Mouse (Mus musculus): ENCODE results near the gene Gprasp1. TPM values are rescaled to one million over a fixed set of nuclear protein-coding genes. Genes with fewer than 3 reads are reported as not detected.
"Not testable (repeated sequence)": the region's sequence is repeated elsewhere in the genome, so short reads cannot be mapped to it uniquely, and the experiment has no call there.

Gene Gprasp1
- polyA plus RNA-seq, 1 experiment from 2014 or later, result 34.7 TPM

GRCm38 (mm10) chrX:135745376-135745775, 2.8 kb downstream of the Gprasp1 start:
- 75% methylated on average over 3 of the region's 3 CpGs for WGBS (ENCODE audit: insufficient replicate concordance)
- not testable (repeated sequence) for H3K4me1 ChIP-seq (ENCODE audit: control insufficient read depth, insufficient read depth, low read length); H3K9me3 ChIP-seq (replicated peaks; ENCODE audit: control insufficient read depth, low read length); H3K9ac ChIP-seq (ENCODE audit: low read depth, low read length); H3K27ac ChIP-seq (ENCODE audit: low read depth, low read length); H3K27me3 ChIP-seq (ENCODE audit: control insufficient read depth, insufficient read depth, low read length); H3K4me3 ChIP-seq (ENCODE audit: low read depth, low read length); H3K4me2 ChIP-seq; ATAC-seq (replicated peaks; ENCODE audit: insufficient number of reproducible peaks, low FRiP score, low TSS enrichment); H3K36me3 ChIP-seq (ENCODE audit: control insufficient read depth, insufficient read depth, low read length)

GRCm38 (mm10) chrX:135752832-135753231, 10.3 kb downstream of the Gprasp1 start:
- Histone ChIP-seq H3K4me2 (no peak overlapping the region), H3K4me3 (ENCODE audit: low read depth, low read length) (no peak overlapping the region), H3K27me3 (ENCODE audit: control insufficient read depth, insufficient read depth, low read length) (no peaks in the 10 kb centered on the region), H3K9ac (ENCODE audit: low read depth, low read length) (no peak overlapping the region), H3K9me3 (replicated peaks; ENCODE audit: control insufficient read depth, low read length) (no peaks in the 10 kb centered on the region), H3K36me3 (ENCODE audit: control insufficient read depth, insufficient read depth, low read length) (no peaks in the 10 kb centered on the region), H3K27ac (ENCODE audit: low read depth, low read length) (no peak overlapping the region), H3K4me1 (ENCODE audit: control insufficient read depth, insufficient read depth, low read length) (no peaks in the 10 kb centered on the region)
- WGBS (ENCODE audit: insufficient replicate concordance), result 3% methylated on average over 2 of the region's 2 CpGs
- ATAC-seq (replicated peaks; ENCODE audit: insufficient number of reproducible peaks, low FRiP score, low TSS enrichment), result no peak

DNA sequence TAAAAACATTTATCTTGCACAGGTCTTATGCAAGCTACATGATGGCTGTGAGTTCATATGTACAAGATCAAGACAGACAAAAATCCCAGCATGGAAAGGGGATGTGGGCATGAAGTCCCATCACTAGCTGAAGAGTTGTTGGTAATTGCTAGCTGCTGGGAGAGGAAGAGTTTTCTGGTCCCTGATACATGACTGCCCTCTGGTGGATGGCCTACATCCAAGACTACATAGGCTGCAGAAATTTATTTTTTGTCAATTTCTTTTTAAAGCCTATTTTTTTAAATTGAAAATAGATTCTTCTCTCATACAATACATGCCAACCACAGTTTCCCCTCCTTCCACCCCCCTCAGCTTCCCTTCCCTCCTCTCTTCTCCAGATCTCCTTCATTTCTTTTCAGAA, 19.2 kb downstream of the Gprasp1 start:
- Histone ChIP-seq H3K27me3 (ENCODE audit: control insufficient read depth, insufficient read depth, low read length) (no peaks in the 10 kb centered on the region), H3K4me2 (no peak overlapping the region), H3K4me3 (ENCODE audit: low read depth, low read length) (no peak overlapping the region), H3K27ac (ENCODE audit: low read depth, low read length) (no peak overlapping the region), H3K36me3 (ENCODE audit: control insufficient read depth, insufficient read depth, low read length) (no peaks in the 10 kb centered on the region), H3K9ac (ENCODE audit: low read depth, low read length) (no peak overlapping the region), H3K9me3 (replicated peaks; ENCODE audit: control insufficient read depth, low read length) (no peaks in the 10 kb centered on the region), H3K4me1 (ENCODE audit: control insufficient read depth, insufficient read depth, low read length) (no peaks in the 10 kb centered on the region)
- ATAC-seq (replicated peaks; ENCODE audit: insufficient number of reproducible peaks, low FRiP score, low TSS enrichment), result no peak

- H3K9ac ChIP-seq (ENCODE audit: low read depth, low read length), result no peak overlapping the region
- no peaks in the 10 kb centered on the region for H3K27me3 ChIP-seq (ENCODE audit: control insufficient read depth, insufficient read depth, low read length)
- WGBS (ENCODE audit: insufficient replicate concordance), result 35% methylated on average over 3 of the region's 3 CpGs
- ATAC-seq (replicated peaks; ENCODE audit: insufficient number of reproducible peaks, low FRiP score, low TSS enrichment), result no peak
- no peak overlapping the region for H3K27ac ChIP-seq (ENCODE audit: low read depth, low read length)
- H3K36me3 ChIP-seq (ENCODE audit: control insufficient read depth, insufficient read depth, low read length), result no peaks in the 10 kb centered on the region
- no peaks in the 10 kb centered on the region for H3K4me1 ChIP-seq (ENCODE audit: control insufficient read depth, insufficient read depth, low read length)
- H3K9me3 ChIP-seq (replicated peaks; ENCODE audit: control insufficient read depth, low read length), result no peaks in the 10 kb centered on the region
- H3K4me2 ChIP-seq, result no peak overlapping the region
- no peak overlapping the region for H3K4me3 ChIP-seq (ENCODE audit: low read depth, low read length)
Observed at GRCm38 (mm10) chrX:135768043-135768548, 25.6 kb downstream of the Gprasp1 start.

GRCm38 (mm10) chrX:135768565-135768964, 26.0 kb downstream of the Gprasp1 start:
- Histone ChIP-seq H3K4me2 (no peak overlapping the region), H3K27me3 (ENCODE audit: control insufficient read depth, insufficient read depth, low read length) (no peaks in the 10 kb centered on the region), H3K9me3 (replicated peaks; ENCODE audit: control insufficient read depth, low read length) (no peaks in the 10 kb centered on the region)

DNA sequence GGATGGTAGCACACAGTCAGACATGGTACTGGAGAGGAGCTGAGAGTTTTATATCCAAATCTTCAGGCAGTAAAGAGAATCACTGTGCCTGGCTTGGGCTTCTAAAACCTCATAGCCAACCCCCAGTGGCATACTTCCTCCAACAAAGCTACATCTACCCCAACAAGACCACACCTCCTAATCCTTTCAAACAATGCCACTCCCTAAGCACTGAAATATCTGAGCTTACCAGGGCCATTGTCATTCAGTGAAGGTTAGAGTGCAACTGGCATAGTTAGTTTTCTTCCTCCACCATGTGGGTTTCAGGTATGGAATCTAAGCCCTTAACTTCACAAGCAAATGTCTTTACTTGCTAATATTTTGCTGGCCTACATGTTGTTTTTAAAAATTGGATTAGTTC, 49.0 kb downstream of the Gprasp1 start:
- Histone ChIP-seq H3K27ac (ENCODE audit: low read depth, low read length) (no peak overlapping the region), H3K4me1 (ENCODE audit: control insufficient read depth, insufficient read depth, low read length) (no peaks in the 10 kb centered on the region), H3K4me2 (no peak overlapping the region), H3K36me3 (ENCODE audit: control insufficient read depth, insufficient read depth, low read length) (no peaks in the 10 kb centered on the region), H3K9ac (ENCODE audit: low read depth, low read length) (no peak overlapping the region), H3K27me3 (ENCODE audit: control insufficient read depth, insufficient read depth, low read length) (no peaks in the 10 kb centered on the region), H3K9me3 (replicated peaks; ENCODE audit: control insufficient read depth, low read length) (no peaks in the 10 kb centered on the region), H3K4me3 (ENCODE audit: low read depth, low read length) (no peak overlapping the region)
- no peak for ATAC-seq (replicated peaks; ENCODE audit: insufficient number of reproducible peaks, low FRiP score, low TSS enrichment)

More at GRCm38 (mm10) chrX:135768565-135768964, 26.0 kb downstream of the Gprasp1 start:
- Histone ChIP-seq H3K9ac (ENCODE audit: low read depth, low read length) (no peak overlapping the region), H3K27ac (ENCODE audit: low read depth, low read length) (no peak overlapping the region), H3K36me3 (ENCODE audit: control insufficient read depth, insufficient read depth, low read length) (no peaks in the 10 kb centered on the region), H3K4me3 (ENCODE audit: low read depth, low read length) (no peak overlapping the region), H3K4me1 (ENCODE audit: control insufficient read depth, insufficient read depth, low read length) (no peaks in the 10 kb centered on the region)
- 55% methylated on average over 2 of the region's 2 CpGs for WGBS (ENCODE audit: insufficient replicate concordance)
- ATAC-seq (replicated peaks; ENCODE audit: insufficient number of reproducible peaks, low FRiP score, low TSS enrichment), result no peak

- no peak overlapping the region for H3K4me2 ChIP-seq
- no peaks in the 10 kb centered on the region for H3K4me1 ChIP-seq (ENCODE audit: control insufficient read depth, insufficient read depth, low read length)
- no peaks in the 10 kb centered on the region for H3K27me3 ChIP-seq (ENCODE audit: control insufficient read depth, insufficient read depth, low read length)
- ATAC-seq (replicated peaks; ENCODE audit: insufficient number of reproducible peaks, low FRiP score, low TSS enrichment), result no peak
- no peak overlapping the region for H3K4me3 ChIP-seq (ENCODE audit: low read depth, low read length)
- no peaks in the 10 kb centered on the region for H3K36me3 ChIP-seq (ENCODE audit: control insufficient read depth, insufficient read depth, low read length)
- WGBS (ENCODE audit: insufficient replicate concordance), result 81% methylated on average over 6 of the region's 6 CpGs
- no peaks in the 10 kb centered on the region for H3K9me3 ChIP-seq (replicated peaks; ENCODE audit: control insufficient read depth, low read length)
- no peak overlapping the region for H3K27ac ChIP-seq (ENCODE audit: low read depth, low read length)
- no peak overlapping the region for H3K9ac ChIP-seq (ENCODE audit: low read depth, low read length)
Observed at GRCm38 (mm10) chrX:135792326-135792725, 49.8 kb downstream of the Gprasp1 start.

DNA sequence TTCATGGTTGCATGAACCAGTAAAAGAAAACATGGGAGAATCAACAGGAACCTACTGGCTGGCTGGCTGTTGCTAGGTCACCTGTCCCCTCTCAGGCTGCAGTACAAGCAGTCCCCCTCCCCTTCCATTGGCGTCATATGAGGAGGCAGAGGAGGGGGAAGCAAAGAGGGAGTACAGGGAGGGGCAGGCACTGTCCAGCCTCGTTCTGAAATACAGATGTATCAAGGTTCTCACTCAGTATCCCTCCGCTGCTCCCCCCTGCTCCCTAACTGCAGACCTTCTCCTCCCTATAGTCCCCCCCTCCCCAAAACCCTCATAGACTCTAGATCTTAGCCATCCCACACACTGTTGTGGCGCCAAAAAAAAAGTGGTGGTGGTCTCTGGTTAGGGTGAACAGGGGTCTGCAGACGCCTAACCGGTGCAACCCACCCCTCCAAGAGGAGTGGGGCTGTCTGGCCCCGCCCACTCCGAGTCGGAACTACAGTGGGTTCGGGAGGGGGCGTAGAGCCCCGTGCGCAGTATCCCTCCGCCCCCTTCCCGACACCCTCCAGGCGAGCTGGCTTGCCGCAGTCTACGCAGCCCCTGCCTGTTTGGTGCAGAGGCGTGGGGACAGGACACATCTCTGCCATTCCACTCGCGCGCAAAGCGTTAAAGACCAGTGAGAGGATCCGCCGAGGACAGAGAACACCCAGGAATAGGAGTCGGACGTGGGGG, 53.2 kb downstream of the Gprasp1 start:
- Histone ChIP-seq H3K4me2 (peak overlapping the region; percentile 63), H3K4me3 (ENCODE audit: low read depth, low read length) (peak overlapping the region; percentile 58)
- not testable (repeated sequence) for H3K36me3 ChIP-seq (ENCODE audit: control insufficient read depth, insufficient read depth, low read length); H3K27me3 ChIP-seq (ENCODE audit: control insufficient read depth, insufficient read depth, low read length); H3K9ac ChIP-seq (ENCODE audit: low read depth, low read length); H3K4me1 ChIP-seq (ENCODE audit: control insufficient read depth, insufficient read depth, low read length); H3K9me3 ChIP-seq (replicated peaks; ENCODE audit: control insufficient read depth, low read length); H3K27ac ChIP-seq (ENCODE audit: low read depth, low read length)
- ATAC-seq (replicated peaks; ENCODE audit: insufficient number of reproducible peaks, low FRiP score, low TSS enrichment), result peak; percentile 83
- 11% methylated on average over 21 of the region's 27 CpGs for WGBS (ENCODE audit: insufficient replicate concordance)

Data from heart, embryonic 11.5 days (tissue).